ENCODE assay signal across 12 mouse cellular contexts in the genomic region with DNA sequence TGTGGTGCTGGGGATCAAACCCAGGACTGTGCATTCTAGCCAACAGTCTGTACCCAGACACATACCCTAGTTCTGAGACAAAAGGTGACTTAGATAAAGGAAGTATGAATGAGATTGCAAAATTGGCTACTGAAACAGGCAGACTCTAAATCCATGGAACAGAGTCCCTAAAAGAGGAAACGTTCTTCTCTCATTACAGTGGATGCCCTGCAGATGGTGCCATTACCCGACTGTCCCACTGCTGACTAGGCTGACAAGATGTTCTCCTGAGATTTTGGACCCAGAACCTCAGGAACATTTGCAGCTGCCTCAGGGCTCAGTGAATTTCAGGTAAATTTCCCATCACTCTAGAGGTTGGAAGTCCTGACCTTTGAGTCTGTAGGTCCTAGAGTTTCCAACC. TPM values are rescaled to one million over a fixed set of nuclear protein-coding genes. Genes with fewer than 3 reads are reported as not detected.
DNase-seq lines count a peak whose midpoint lies in the region; ATAC-seq and TF ChIP-seq lines count a peak whose summit lies in the region.
"Had no signal": no experiment of that assay in that cellular context is flagged by ENCODE, and none has a peak within 500 bp of the region (broad histone marks: within the 10 kb centered on the region; RNA-seq: fewer than 3 reads in every experiment).

No protein-coding gene starts in this region.

- intact Hi-C loops in heart, postnatal 14 days (cut with DNase I): loop anchor here (5.0 kb wide), 3 partner anchors 33 to 163 kb away; partner anchors contain the start of genes Ears2 and Ubfd1
- intact Hi-C loops in left cerebral cortex, postnatal 14 days (cut with DNase I): no loop called here

- DNase-seq in heart, postnatal 14 days: peak; percentile 33 to 61
- DNase-seq in heart, adult 8-10 months (ENCODE audit: low spot score): no peak
- DNase-seq in left cerebral cortex, postnatal 14 days (ENCODE audit: low spot score in 2 of 2): peak; percentile 29 to 44
- DNase-seq in left cerebral cortex, adult 11 months (ENCODE audit: low spot score): no peak
- DNase-seq in neural tube, embryonic 10.5 days (ENCODE audit: extremely low spot score, low spot score): no peak
- no peak for DNase-seq in thymus, postnatal 0 days (ENCODE audit: low spot score)
- DNase-seq: gastrocnemius, postnatal 36 days; retina, postnatal 1 day had no signal

- TF ChIP-seq POLR2A in bone marrow, adult 2 months (IDR thresholded peaks at IDR 0.05; ENCODE audit: borderline replicate concordance, control insufficient read depth, low read depth, low read length): no peak

- no peak overlapping the region for H3K27ac ChIP-seq in bone marrow, adult 2 months (ENCODE audit: control insufficient read depth, insufficient read depth, low read depth, low read length, poor library complexity)
- H3K27ac ChIP-seq: forebrain, embryonic 10.5 days had no signal

- no peaks in the 10 kb centered on the region for H3K4me1 ChIP-seq in bone marrow, adult 2 months (ENCODE audit: control insufficient read depth, insufficient read depth, low read length)
- H3K4me1 ChIP-seq: forebrain, embryonic 10.5 days had no signal

- no peak overlapping the region for H3K4me3 ChIP-seq in bone marrow, adult 2 months (replicated peaks; ENCODE audit: control insufficient read depth, low read depth, low read length)
- H3K4me3 ChIP-seq: forebrain, embryonic 10.5 days had no signal

- 6% methylated on average over 2 of the region's 2 CpGs for WGBS in bone marrow, adult 2 months

- peak; percentile 36; the same call in 1 of the 2 replicates for TF ChIP-seq CTCF in bone marrow, adult 2 months (IDR thresholded peaks at IDR 0.05; ENCODE audit: control insufficient read depth, insufficient read depth, low read length)

- peak; percentile 94 for ATAC-seq in megakaryocyte progenitor cell, adult 5-6 weeks (replicated peaks; ENCODE audit: poor library complexity)
- ATAC-seq: inflammation-experienced regulatory T-cells, adult 6 months had no signal

RNA-seq across cellular contexts. Expression of gene Gga2, which starts 13.3 kb away (rescaled TPM):
- 10 to 100 TPM; 28.7 to 29.6 TPM for total RNA-seq in heart, postnatal 14 days (2021)
- total RNA-seq in heart, adult 8-10 months (2022): 10 to 100 TPM; 31.7 to 39.2 (median 35.4) TPM
- 10 to 100 TPM; 26.8 to 31.9 TPM for total RNA-seq in left cerebral cortex, postnatal 14 days (2021)
- 23.3 and 35.6 TPM in 2 replicates for polyA plus RNA-seq in bone marrow, adult 2 months (2011; ENCODE audit: insufficient read depth, insufficient read length, low replicate concordance, missing spikeins)
- 17.1 and 20.0 TPM in 2 replicates for total RNA-seq in megakaryocyte progenitor cell, adult 5-6 weeks (2015)
- 19.7 and 21.4 TPM in 2 replicates for total RNA-seq in megakaryocyte progenitor cell, adult 5-6 weeks (2017)
- polyA plus RNA-seq in thymus, postnatal 0 days (2015; fragmentation: Nextera tagmentation; extraction: Ambion mirVana): 27.0 and 27.9 TPM in 2 replicates

RNA-seq across cellular contexts. Expression of gene Ubfd1, which starts 32.6 kb away (rescaled TPM):
- total RNA-seq in heart, postnatal 14 days (2021): 10 to 100 TPM; 33.0 to 39.6 TPM
- total RNA-seq in heart, adult 8-10 months (2022): 10 to 100 TPM; 32.5 to 41.6 (median 37.3) TPM
- total RNA-seq in left cerebral cortex, postnatal 14 days (2021): 10 to 100 TPM; 66.7 to 72.3 TPM
- 9.0 and 13.8 TPM in 2 replicates for polyA plus RNA-seq in bone marrow, adult 2 months (2011; ENCODE audit: insufficient read depth, insufficient read length, low replicate concordance, missing spikeins)
- total RNA-seq in megakaryocyte progenitor cell, adult 5-6 weeks (2015): 36.5 and 37.1 TPM in 2 replicates
- 30.7 and 35.9 TPM in 2 replicates for total RNA-seq in megakaryocyte progenitor cell, adult 5-6 weeks (2017)
- polyA plus RNA-seq in thymus, postnatal 0 days (2015; fragmentation: Nextera tagmentation; extraction: Ambion mirVana): 37.5 and 39.5 TPM in 2 replicates

RNA-seq across cellular contexts. Expression of gene Ears2, which starts 32.7 kb away (rescaled TPM):
- total RNA-seq in heart, postnatal 14 days (2021): 10 to 100 TPM; 10.0 to 12.6 TPM
- 10 to 100 TPM; 13.3 to 14.3 (median 13.7) TPM for total RNA-seq in heart, adult 8-10 months (2022)
- total RNA-seq in left cerebral cortex, postnatal 14 days (2021): 1 to 10 TPM; 6.6 to 7.6 TPM
- polyA plus RNA-seq in bone marrow, adult 2 months (2011; ENCODE audit: insufficient read depth, insufficient read length, low replicate concordance, missing spikeins): 1.6 and 2.3 TPM in 2 replicates
- total RNA-seq in megakaryocyte progenitor cell, adult 5-6 weeks (2015): 4.1 and 5.7 TPM in 2 replicates
- 6.6 and 7.7 TPM in 2 replicates for total RNA-seq in megakaryocyte progenitor cell, adult 5-6 weeks (2017)
- polyA plus RNA-seq in thymus, postnatal 0 days (2015; fragmentation: Nextera tagmentation; extraction: Ambion mirVana): 8.9 and 9.2 TPM in 2 replicates

RNA-seq across cellular contexts. Expression of gene Cog7, which starts 52.8 kb away (rescaled TPM):
- 10 to 100 TPM; 15.3 to 16.0 TPM for total RNA-seq in heart, postnatal 14 days (2021)
- total RNA-seq in heart, adult 8-10 months (2022): 10 to 100 TPM; 19.1 to 20.6 (median 20.1) TPM
- 10 to 100 TPM; 36.7 to 39.3 TPM for total RNA-seq in left cerebral cortex, postnatal 14 days (2021)
- polyA plus RNA-seq in bone marrow, adult 2 months (2011; ENCODE audit: insufficient read depth, insufficient read length, low replicate concordance, missing spikeins): 3.4 and 9.2 TPM in 2 replicates
- 15.1 and 17.9 TPM in 2 replicates for total RNA-seq in megakaryocyte progenitor cell, adult 5-6 weeks (2015)
- total RNA-seq in megakaryocyte progenitor cell, adult 5-6 weeks (2017): 16.7 and 19.2 TPM in 2 replicates
- polyA plus RNA-seq in thymus, postnatal 0 days (2015; fragmentation: Nextera tagmentation; extraction: Ambion mirVana): 5.5 and 10.9 TPM in 2 replicates

Comparison
In these comparisons a context has a peak if more than half of its experiments do, and no peak if none do; other contexts are left out.
1. DNase-seq: peak in heart, postnatal 14 days (2 of 2) and left cerebral cortex, postnatal 14 days (2 of 2); none in heart, adult 8-10 months (single experiment), left cerebral cortex, adult 11 months (single experiment), neural tube, embryonic 10.5 days (single experiment) and thymus, postnatal 0 days (single experiment).